Mouse (Mus musculus) midbrain, postnatal 0 days (tissue): ENCODE measurements around the gene Jaml. TPM values are rescaled to one million over a fixed set of nuclear protein-coding genes. Genes with fewer than 3 reads are reported as not detected.
A peak's percentile ranks its signal among the peaks of the same experiment; 100 is the strongest.

ENCODE experiments used
- ATAC-seq: fragments of 200-750 bp; cut with Nextera tagmentation; 2 replicates; pipeline ENCODE4 v1.8.0; 2017; ENCODE audit warnings: moderate number of reproducible peaks, mild to moderate bottlenecking, moderate TSS enrichment, moderate library complexity; ENCODE audit not compliant: low FRiP score
- DNase-seq: peaks from one replicate; pipeline ENCODE4 v3.0.0-alpha.2; 2015; ENCODE audit warnings: low spot score
- H3K27ac ChIP-seq: fragments of 300-500 bp; sonication (generic); 2 replicates; pipeline ENCODE4 v1.5.1; 2014; ENCODE audit warnings: low read depth, mild to moderate bottlenecking, low read length, mixed read lengths
- H3K27me3 ChIP-seq: fragments of 300-500 bp; sonication (generic); 2 replicates; pipeline ENCODE4 v1.6.1; 2014; ENCODE audit warnings: low read length, control low read depth, mixed read lengths; ENCODE audit not compliant: insufficient read depth
- H3K36me3 ChIP-seq: fragments of 300-500 bp; sonication (generic); 2 replicates; pipeline ENCODE4 v1.6.1; 2014; ENCODE audit warnings: low read length, control low read depth, mixed read lengths; ENCODE audit not compliant: insufficient read depth
- H3K4me1 ChIP-seq: fragments of 300-500 bp; sonication (generic); 2 replicates; pipeline ENCODE4 v1.6.1; 2014; ENCODE audit warnings: mild to moderate bottlenecking, control low read depth, antibody characterized with exemption, low read length, mixed read lengths; ENCODE audit not compliant: insufficient read depth
- H3K4me2 ChIP-seq: fragments of 300-500 bp; sonication (generic); 2 replicates; pipeline ENCODE4 v1.6.1; 2014; ENCODE audit warnings: low read depth, mild to moderate bottlenecking, low read length, mixed read lengths; ENCODE audit not compliant: poor library complexity, severe bottlenecking
- H3K4me3 ChIP-seq: fragments of 300-500 bp; sonication (generic); 2 replicates; pipeline ENCODE4 v1.5.1; 2014; ENCODE audit warnings: low read depth, mild to moderate bottlenecking, low read length, moderate library complexity
- H3K9ac ChIP-seq: fragments of 300-500 bp; sonication (generic); replicated peaks from 2 replicates; pipeline ENCODE4 v1.6.1; 2014; ENCODE audit warnings: mild to moderate bottlenecking, low read length, moderate library complexity, mixed read lengths; ENCODE audit not compliant: poor library complexity, severe bottlenecking
- H3K9me3 ChIP-seq: fragments of 300-500 bp; sonication (generic); 2 replicates; pipeline ENCODE4 v1.6.1; 2016; ENCODE audit warnings: low read length, control low read depth
- CTCF ChIP-seq: IDR thresholded peaks from 2 replicates; pipeline ENCODE4 v1.5.1; 2016; ENCODE audit warnings: antibody characterized with exemption, mild to moderate bottlenecking
- WGBS: fragments of 180-500 bp; shearing (Covaris S2); extraction: QIAGEN DNeasy Blood & Tissue Kit; methylation state at CpG from one replicate; pipeline ENCODE4 v1.1.7; 2014; 5-methylcytosine and 5-hydroxymethylcytosine counted together
- polyA plus RNA-seq: library from polyadenylated mRNA; unstranded; fragments of >200 nt; fragmentation: Nextera tagmentation; extraction: Ambion mirVana; gene quantifications from 2 replicates; pipeline ENCODE4 v1.2.1, GENCODE M21; 2015
- total RNA-seq: library from RNA; depleted of rRNA; stranded (reverse); fragments of >200 nt; gene quantifications from 2 replicates; pipeline ENCODE4 v1.2.3, GENCODE M21; 2014

Gene Jaml
- total and polyA plus RNA-seq, 2 experiments from 2014 or later, result 0.23 TPM; not detected in 1

- ATAC-seq, result no peak
- 45% methylated on average over 3 of the region's 3 CpGs for whole genome bisulfite sequencing
- H3K4me2 ChIP-seq, result no peak overlapping the region
- no peak for DNase-seq
- H3K4me3 ChIP-seq, result no peak overlapping the region
- TF ChIP-seq CTCF, result no peak
- no peaks in the 10 kb centered on the region for H3K9me3 ChIP-seq
- no peak overlapping the region for H3K9ac ChIP-seq
- H3K4me1 ChIP-seq, result no peaks in the 10 kb centered on the region
- H3K27ac ChIP-seq, result no peak overlapping the region
- no peaks in the 10 kb centered on the region for H3K36me3 ChIP-seq
- H3K27me3 ChIP-seq, result no peaks in the 10 kb centered on the region
Measured at GRCm38 (mm10) chr9:45098426-45098825, 19.4 kb downstream of the Jaml start.

GRCm38 (mm10) chr9:45102528-45102927, 23.5 kb downstream of the Jaml start:
- H3K36me3 ChIP-seq, result no peaks in the 10 kb centered on the region
- no peak overlapping the region for H3K9ac ChIP-seq
- no peaks in the 10 kb centered on the region for H3K27me3 ChIP-seq
- no peak overlapping the region for H3K4me3 ChIP-seq
- no peak for ATAC-seq
- no peak for TF ChIP-seq CTCF
- H3K4me2 ChIP-seq, result no peak overlapping the region
- no peak overlapping the region for H3K27ac ChIP-seq
- WGBS, result 98% methylated on average over 1 of the region's 1 CpGs
- no peaks in the 10 kb centered on the region for H3K4me1 ChIP-seq
- H3K9me3 ChIP-seq, result no peaks in the 10 kb centered on the region
- DNase-seq, result no peak

GRCm38 (mm10) chr9:45103211-45103979, 24.4 kb downstream of the Jaml start:
- Histone ChIP-seq H3K27ac (no peak overlapping the region), H3K4me3 (no peak overlapping the region), H3K4me2 (no peak overlapping the region), H3K27me3 (no peaks in the 10 kb centered on the region), H3K9me3 (no peaks in the 10 kb centered on the region), H3K9ac (no peak overlapping the region), H3K36me3 (no peaks in the 10 kb centered on the region), H3K4me1 (no peaks in the 10 kb centered on the region)
- WGBS, result 67% methylated on average over 11 of the region's 11 CpGs
- no peak for TF ChIP-seq CTCF
- DNase-seq, result no peak
- no peak for ATAC-seq

GRCm38 (mm10) chr9:45105596-45106374, 26.8 kb downstream of the Jaml start:
- Histone ChIP-seq H3K4me1 (no peaks in the 10 kb centered on the region), H3K4me3 (no peak overlapping the region), H3K27ac (no peak overlapping the region), H3K36me3 (no peaks in the 10 kb centered on the region), H3K9ac (no peak overlapping the region), H3K9me3 (no peaks in the 10 kb centered on the region), H3K27me3 (no peaks in the 10 kb centered on the region), H3K4me2 (no peak overlapping the region)
- WGBS, result 94% methylated on average over 2 of the region's 2 CpGs
- DNase-seq, result no peak
- no peak for TF ChIP-seq CTCF
- no peak for ATAC-seq

- peak overlapping the region; percentile 66 for H3K4me2 ChIP-seq
- H3K9ac ChIP-seq, result peak overlapping the region; percentile 64
- no peaks in the 10 kb centered on the region for H3K27me3 ChIP-seq
- DNase-seq (peak; percentile 90), ATAC-seq (peak; percentile 71)
- peak overlapping the region; percentile 63; the same call in 1 of the 2 replicates for H3K27ac ChIP-seq
- H3K9me3 ChIP-seq, result no peaks in the 10 kb centered on the region
- H3K4me3 ChIP-seq, result peak overlapping the region; percentile 49
- no peaks in the 10 kb centered on the region for H3K36me3 ChIP-seq
- no peak for TF ChIP-seq CTCF
- H3K4me1 ChIP-seq, result peaks cover 19% of the 10 kb centered on the region
- WGBS, result under 1% methylated on average over 14 of the region's 14 CpGs
Measured at GRCm38 (mm10) chr9:45115706-45116105, 36.7 kb downstream of the Jaml start.

- no peak for DNase-seq
- peaks cover 23% of the 10 kb centered on the region for H3K4me1 ChIP-seq
- no peak overlapping the region for H3K4me2 ChIP-seq
- no peak overlapping the region for H3K4me3 ChIP-seq
- ATAC-seq, result no peak
- no peaks in the 10 kb centered on the region for H3K27me3 ChIP-seq
- no peak overlapping the region for H3K27ac ChIP-seq
- no peaks in the 10 kb centered on the region for H3K9me3 ChIP-seq
- no peak overlapping the region for H3K9ac ChIP-seq
- 69% methylated on average over 9 of the region's 9 CpGs for WGBS
- TF ChIP-seq CTCF, result no peak
- no peaks in the 10 kb centered on the region for H3K36me3 ChIP-seq
Measured at GRCm38 (mm10) chr9:45116819-45117218, 37.8 kb downstream of the Jaml start.
